Mouse (Mus musculus) CD4-positive, CD25-positive, alpha-beta regulatory T cell, adult 2 months (primary cell): ENCODE measurements around the gene Ddx52.

Experiments
- DNase-seq: peaks from one replicate; pipeline ENCODE4 v3.0.0-alpha.2; 2012; ENCODE audit warnings: low read depth, low spot score

Gene Ddx52

GRCm38 (mm10) chr11:83941950-83942840 lies at the start of gene Ddx52:
Gene Ddx52 (plus strand): TSS chr11:83942062.
- DNase-seq, result peak; percentile 94

- no peak for DNase-seq
Measured at GRCm38 (mm10) chr11:83893325-83893724, 48.5 kb upstream of the Ddx52 start.

GRCm38 (mm10) chr11:83896430-83897410 lies 45.1 kb upstream of the Ddx52 start:
- no peak for DNase-seq

- no peak for DNase-seq
Measured at GRCm38 (mm10) chr11:83897569-83897968, 44.3 kb upstream of the Ddx52 start.

GRCm38 (mm10) chr11:83902812-83903211 lies 39.0 kb upstream of the Ddx52 start:
- DNase-seq, result no peak

- no peak for DNase-seq
Measured at GRCm38 (mm10) chr11:83905756-83906155, 36.1 kb upstream of the Ddx52 start.

GRCm38 (mm10) chr11:83908376-83908775 lies 33.5 kb upstream of the Ddx52 start:
- no peak for DNase-seq

GRCm38 (mm10) chr11:83913824-83914311 lies 28.0 kb upstream of the Ddx52 start:
- no peak for DNase-seq

GRCm38 (mm10) chr11:83914501-83914900 lies 27.4 kb upstream of the Ddx52 start:
- no peak for DNase-seq

GRCm38 (mm10) chr11:83922600-83922999 lies 19.3 kb upstream of the Ddx52 start:
- no peak for DNase-seq

GRCm38 (mm10) chr11:83927097-83927496 lies 14.8 kb upstream of the Ddx52 start:
- peak; percentile 50 for DNase-seq

- no peak for DNase-seq
Measured at GRCm38 (mm10) chr11:83932506-83933106, 9.3 kb upstream of the Ddx52 start.

GRCm38 (mm10) chr11:83933376-83933775 lies 8.5 kb upstream of the Ddx52 start:
- DNase-seq, result no peak

GRCm38 (mm10) chr11:83935986-83936665 lies 5.7 kb upstream of the Ddx52 start:
- peak; percentile 81 for DNase-seq

GRCm38 (mm10) chr11:83938556-83938955 lies 3.3 kb upstream of the Ddx52 start:
- DNase-seq, result no peak

- DNase-seq, result no peak
Measured at GRCm38 (mm10) chr11:83956822-83957221, 15.0 kb downstream of the Ddx52 start.

GRCm38 (mm10) chr11:83961983-83962382 lies 20.1 kb downstream of the Ddx52 start:
- DNase-seq, result no peak

GRCm38 (mm10) chr11:83963991-83964921 lies 22.4 kb downstream of the Ddx52 start, which contains the start of gene Synrg:
Gene Synrg (plus strand): TSS chr11:83964428.
- peak; percentile 95 for DNase-seq

GRCm38 (mm10) chr11:83967436-83968204 lies 25.8 kb downstream of the Ddx52 start:
- DNase-seq, result no peak
